Mouse (Mus musculus) intestine, embryonic 16.5 days (tissue): ENCODE measurements around the gene Filip1l. TPM values are rescaled to one million over a fixed set of nuclear protein-coding genes. Genes with fewer than 3 reads are reported as not detected.

ENCODE experiments used
- ATAC-seq: fragments of 200-750 bp; cut with Nextera tagmentation; 2 replicates; pipeline ENCODE4 v1.8.0; 2017; ENCODE audit warnings: moderate TSS enrichment, moderate library complexity
- H3K27ac ChIP-seq: fragments of 300-500 bp; sonication (generic); 2 replicates; pipeline ENCODE4 v1.5.1; 2014; ENCODE audit warnings: mild to moderate bottlenecking, low read length
- H3K27me3 ChIP-seq: fragments of 300-500 bp; sonication (generic); replicated peaks from 2 replicates; pipeline ENCODE4 v1.6.1; 2014; ENCODE audit warnings: low read length, control low read depth, mixed read lengths; ENCODE audit not compliant: control insufficient read depth, insufficient read depth
- H3K36me3 ChIP-seq: fragments of 300-500 bp; sonication (generic); 2 replicates; pipeline ENCODE4 v1.6.1; 2014; ENCODE audit warnings: low read length, control low read depth; ENCODE audit not compliant: control insufficient read depth, insufficient read depth
- H3K4me1 ChIP-seq: fragments of 300-500 bp; sonication (generic); 2 replicates; pipeline ENCODE4 v1.6.1; 2014; ENCODE audit warnings: low read length, control low read depth, mixed read lengths; ENCODE audit not compliant: control insufficient read depth, insufficient read depth
- H3K4me2 ChIP-seq: fragments of 300-500 bp; sonication (generic); 2 replicates; pipeline ENCODE4 v1.6.1; 2014; ENCODE audit warnings: low read depth, low read length, control low read depth
- H3K4me3 ChIP-seq: fragments of 300-500 bp; sonication (generic); 2 replicates; pipeline ENCODE4 v1.5.1; 2014; ENCODE audit warnings: mild to moderate bottlenecking, low read length
- H3K9ac ChIP-seq: fragments of 300-500 bp; sonication (generic); 2 replicates; pipeline ENCODE4 v1.6.1; 2014; ENCODE audit warnings: low read depth, low read length
- H3K9me3 ChIP-seq: fragments of 300-500 bp; sonication (generic); 2 replicates; pipeline ENCODE4 v1.6.1; 2016; ENCODE audit warnings: low read length, control low read depth; ENCODE audit not compliant: control insufficient read depth
- WGBS: fragments of 180-500 bp; shearing (Covaris S2); extraction: QIAGEN DNeasy Blood & Tissue Kit; methylation state at CpG from one replicate; pipeline ENCODE4 v1.1.7; 2014; 5-methylcytosine and 5-hydroxymethylcytosine counted together
- polyA plus RNA-seq: library from polyadenylated mRNA; unstranded; fragments of >200 nt; fragmentation: Nextera tagmentation; extraction: Ambion mirVana; gene quantifications from 2 replicates; pipeline ENCODE4 v1.2.1, GENCODE M21; 2015

Gene Filip1l
- polyA plus RNA-seq, 1 experiment from 2014 or later = 30.4 TPM

DNA sequence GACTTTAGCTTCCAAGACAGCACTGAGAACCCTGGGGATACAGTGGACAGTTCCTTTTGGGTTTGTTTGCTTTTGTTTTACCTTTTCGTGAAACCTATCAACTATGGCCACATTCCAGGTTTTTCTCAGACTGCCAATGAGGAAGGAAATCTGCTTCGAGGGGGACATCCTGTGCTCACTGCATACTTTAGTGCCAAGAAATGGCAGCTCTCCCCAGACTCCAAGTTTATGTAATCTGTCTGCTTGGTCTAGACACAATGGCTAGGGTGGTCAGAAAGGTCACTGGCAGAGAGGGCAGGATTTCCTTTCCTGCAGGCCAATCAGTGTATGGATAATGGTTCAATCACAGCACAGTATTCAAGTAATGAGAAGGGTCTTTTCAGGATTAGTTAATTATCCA is 229.1 kb downstream of the Filip1l start:
- no peak; the same call in 1 of the 2 replicates for ATAC-seq
- no peaks in the 10 kb centered on the region for H3K27me3 ChIP-seq
- no peaks in the 10 kb centered on the region for H3K36me3 ChIP-seq
- H3K4me3 ChIP-seq = no peak overlapping the region
- no peaks in the 10 kb centered on the region for H3K4me1 ChIP-seq
- no peaks in the 10 kb centered on the region for H3K9me3 ChIP-seq
- 61% methylated on average over 2 of the region's 2 CpGs for WGBS
- no peak overlapping the region for H3K9ac ChIP-seq
- H3K4me2 ChIP-seq = no peak overlapping the region
- no peak overlapping the region for H3K27ac ChIP-seq

GRCm38 (mm10) chr16:57585201-57585600 is 232.3 kb downstream of the Filip1l start:
- no peaks in the 10 kb centered on the region for H3K9me3 ChIP-seq
- 39% methylated on average over 3 of the region's 3 CpGs for WGBS
- no peak overlapping the region for H3K4me2 ChIP-seq
- H3K27me3 ChIP-seq = no peaks in the 10 kb centered on the region
- no peak overlapping the region for H3K9ac ChIP-seq
- H3K4me1 ChIP-seq = no peaks in the 10 kb centered on the region
- no peak for ATAC-seq
- no peak overlapping the region for H3K4me3 ChIP-seq
- H3K36me3 ChIP-seq = no peaks in the 10 kb centered on the region
- no peak overlapping the region for H3K27ac ChIP-seq

- ATAC-seq = peak; percentile 58; the same call in 1 of the 2 replicates
- Histone ChIP-seq H3K27ac (no peak overlapping the region), H3K4me3 (no peak overlapping the region), H3K4me1 (no peaks in the 10 kb centered on the region), H3K4me2 (no peak overlapping the region), H3K9ac (no peak overlapping the region), H3K9me3 (no peaks in the 10 kb centered on the region), H3K27me3 (no peaks in the 10 kb centered on the region), H3K36me3 (no peaks in the 10 kb centered on the region)
- WGBS = 29% methylated on average over 7 of the region's 7 CpGs
These were observed 240.7 kb downstream of the Filip1l start for GRCm38 (mm10) chr16:57593422-57594157.

DNA sequence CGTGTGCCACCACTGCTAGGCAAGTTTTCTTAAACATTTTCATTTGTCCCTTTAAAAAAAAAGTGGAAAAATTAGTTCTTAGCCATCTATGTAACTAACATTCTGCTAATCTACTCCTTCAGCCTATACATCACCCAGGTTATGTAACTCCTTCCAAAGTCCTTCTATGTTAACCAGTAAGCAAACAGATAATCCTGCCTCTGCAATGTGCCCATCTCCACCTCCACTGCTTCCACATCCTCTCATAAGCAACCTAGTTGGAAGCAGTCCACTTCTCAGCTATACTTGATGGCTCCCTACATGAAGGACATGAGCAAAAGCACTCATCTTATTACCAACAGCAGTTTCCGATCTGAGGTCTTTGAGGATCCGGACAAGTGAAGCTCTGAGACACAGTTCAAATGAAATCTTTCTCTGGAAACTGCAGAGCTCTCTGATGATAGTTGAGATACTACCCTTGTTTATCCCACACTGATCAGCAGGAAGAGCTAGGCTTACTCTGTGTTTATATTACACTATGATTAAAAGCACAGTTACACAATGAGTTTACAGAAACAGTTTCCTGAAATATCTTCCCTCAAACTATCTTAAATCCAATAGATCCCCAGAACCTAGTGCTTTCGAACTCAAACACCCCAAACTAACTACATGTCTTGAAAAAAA is 244.5 kb downstream of the Filip1l start:
- no peak for ATAC-seq
- H3K4me1 ChIP-seq = no peaks in the 10 kb centered on the region
- no peak overlapping the region for H3K4me3 ChIP-seq
- no peak overlapping the region for H3K27ac ChIP-seq
- no peaks in the 10 kb centered on the region for H3K36me3 ChIP-seq
- whole genome bisulfite sequencing = 71% methylated on average over 4 of the region's 4 CpGs
- no peak overlapping the region for H3K9ac ChIP-seq
- H3K4me2 ChIP-seq = no peak overlapping the region
- no peaks in the 10 kb centered on the region for H3K27me3 ChIP-seq
- no peaks in the 10 kb centered on the region; the same call in 1 of the 2 replicates for H3K9me3 ChIP-seq

- H3K27me3 ChIP-seq = no peaks in the 10 kb centered on the region
- no peak overlapping the region for H3K4me3 ChIP-seq
- no peak overlapping the region for H3K9ac ChIP-seq
- H3K9me3 ChIP-seq = no peaks in the 10 kb centered on the region; the same call in 1 of the 2 replicates
- H3K4me1 ChIP-seq = peaks cover 4% of the 10 kb centered on the region; the same call in 1 of the 2 replicates
- no peaks in the 10 kb centered on the region for H3K36me3 ChIP-seq
- no peak overlapping the region for H3K27ac ChIP-seq
- H3K4me2 ChIP-seq = no peak overlapping the region
- ATAC-seq = no peak
These were observed 248.1 kb downstream of the Filip1l start for GRCm38 (mm10) chr16:57601031-57601430.

DNA sequence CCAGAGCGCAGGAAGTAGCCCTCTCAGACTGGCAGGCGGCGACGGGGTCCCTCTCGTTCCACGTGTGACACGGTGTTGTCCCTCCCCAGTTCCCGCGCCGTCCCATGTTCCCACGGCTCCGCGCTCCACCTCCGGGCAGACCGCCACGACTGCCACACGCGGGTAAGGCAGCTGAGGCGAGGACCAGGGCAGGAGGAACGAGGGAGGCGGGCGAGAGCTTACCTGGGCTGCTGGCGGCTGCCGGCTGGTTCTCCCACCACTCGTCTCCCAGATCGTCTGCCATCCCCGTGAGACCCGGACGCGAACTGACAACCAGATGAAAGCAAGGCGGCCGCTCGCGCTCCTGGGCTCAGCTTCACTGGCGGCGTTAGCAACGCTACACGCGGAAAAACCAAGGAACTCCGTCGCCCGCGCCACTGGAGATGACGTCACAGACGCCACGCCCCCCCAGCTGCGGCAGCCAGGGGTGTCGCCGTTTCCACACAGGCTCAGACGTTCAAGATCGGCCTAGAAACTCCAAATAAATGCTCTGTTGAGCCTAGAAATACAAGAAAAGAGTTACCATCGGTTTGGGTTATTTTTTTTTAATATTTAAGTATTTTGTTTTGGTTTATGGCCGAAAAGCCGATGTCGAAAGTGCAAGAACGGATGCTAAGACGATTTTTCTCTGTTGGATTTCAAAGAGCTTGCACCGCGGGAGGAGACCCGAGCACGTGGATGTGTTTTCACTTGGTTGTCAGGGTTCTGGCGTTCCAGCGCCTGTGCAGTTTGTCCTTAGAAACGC is 253.7 kb downstream of the Filip1l start, which contains the start of gene Cmss1:
Cmss1 (minus strand) TSS at position 421 of the 784 bp plus-strand sequence.
- peak; percentile 96 for ATAC-seq
- Histone ChIP-seq H3K4me1 (peaks cover 7% of the 10 kb centered on the region; the same call in 1 of the 2 replicates), H3K27ac (peak within 1 kb of the TSS; percentile 49; the same call in 1 of the 2 replicates), H3K36me3 (no peaks in the 10 kb centered on the region), H3K4me2 (peak within 1 kb of the TSS; percentile 76), H3K4me3 (peak within 1 kb of the TSS; percentile 93), H3K9me3 (no peaks in the 10 kb centered on the region), H3K9ac (peak within 1 kb of the TSS; percentile 78), H3K27me3 (no peaks in the 10 kb centered on the region)
- under 1% methylated on average over 64 of the region's 64 CpGs for WGBS

DNA sequence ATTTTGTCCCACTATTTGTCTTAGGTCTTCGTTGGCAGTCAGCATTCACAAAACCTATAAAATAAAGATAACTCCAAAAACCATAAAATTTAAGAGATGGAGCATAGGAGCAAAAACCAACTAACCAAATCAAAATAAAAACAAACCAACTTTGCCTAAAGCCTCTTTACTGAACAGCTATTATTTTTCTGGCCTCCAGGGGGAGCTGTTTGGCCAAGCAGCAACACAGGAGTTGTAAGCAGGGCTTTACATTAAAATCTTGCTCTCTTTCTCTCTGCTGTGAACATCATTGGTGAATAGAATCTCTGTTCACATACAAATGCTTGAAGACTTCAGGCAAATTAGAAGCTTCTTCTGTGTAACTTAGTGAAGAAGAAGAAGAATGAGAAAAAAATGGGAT is 258.9 kb downstream of the Filip1l start:
- ATAC-seq = no peak
- H3K27ac ChIP-seq = no peak overlapping the region
- H3K36me3 ChIP-seq = no peaks in the 10 kb centered on the region
- H3K4me3 ChIP-seq = no peak overlapping the region
- no peaks in the 10 kb centered on the region for H3K27me3 ChIP-seq
- no peaks in the 10 kb centered on the region for H3K9me3 ChIP-seq
- 10% methylated on average over 1 of the region's 1 CpGs for WGBS
- 0 out of 2 replicates have a peak, but pooled peaks cover 4% of the 10 kb centered on the region for H3K4me1 ChIP-seq
- H3K4me2 ChIP-seq = no peak overlapping the region
- H3K9ac ChIP-seq = no peak overlapping the region
